Mouse (Mus musculus) testis, adult 2 months (tissue): ENCODE results near the gene Tex48. TPM values are rescaled to one million over a fixed set of nuclear protein-coding genes. Genes with fewer than 3 reads are reported as not detected.

Source experiments
- H3K27ac ChIP-seq: fragments of 200-500 bp; 2 replicates; pipeline ENCODE4 v1.5.1; 2012; ENCODE audit warnings: low read depth, low read length; ENCODE audit not compliant: control insufficient read depth, insufficient read depth
- H3K27me3 ChIP-seq: fragments of 200-500 bp; 2 replicates; pipeline ENCODE4 v1.6.1; 2012; ENCODE audit warnings: mild to moderate bottlenecking, low read length, moderate library complexity; ENCODE audit not compliant: control insufficient read depth, insufficient read depth
- H3K36me3 ChIP-seq: fragments of 200-500 bp; 2 replicates; pipeline ENCODE4 v1.6.1; 2012; ENCODE audit warnings: mild to moderate bottlenecking, low read length; ENCODE audit not compliant: control insufficient read depth, insufficient read depth
- H3K4me1 ChIP-seq: fragments of 200-500 bp; 2 replicates; pipeline ENCODE4 v1.6.1; 2012; ENCODE audit warnings: low read length; ENCODE audit not compliant: control insufficient read depth, insufficient read depth
- H3K4me3 ChIP-seq: fragments of 200-500 bp; 2 replicates; pipeline ENCODE4 v1.5.1; 2012; ENCODE audit warnings: low read depth, mild to moderate bottlenecking, low read length, moderate library complexity, mixed read lengths; ENCODE audit not compliant: control insufficient read depth
- CTCF ChIP-seq: fragments of 200-500 bp; IDR thresholded peaks from 2 replicates; pipeline ENCODE4 v1.5.1; 2012; ENCODE audit warnings: low read depth, mild to moderate bottlenecking, inconsistent platforms, low read length, moderate library complexity; ENCODE audit not compliant: control insufficient read depth, insufficient read depth, insufficient replicate concordance
- POLR2A ChIP-seq: fragments of 200-500 bp; IDR thresholded peaks from 2 replicates; pipeline ENCODE4 v1.6.1; 2012; ENCODE audit warnings: low read depth, mild to moderate bottlenecking, inconsistent platforms, low read length, moderate library complexity; ENCODE audit not compliant: control insufficient read depth
- polyA plus RNA-seq: library from polyadenylated mRNA; depleted of rRNA; stranded (reverse); fragments of >200 nt; gene quantifications from 2 replicates; pipeline ENCODE4 v1.2.3, GENCODE M21; 2012

The Tex48 gene
- polyA plus RNA-seq, 1 experiment: 562 TPM

DNA sequence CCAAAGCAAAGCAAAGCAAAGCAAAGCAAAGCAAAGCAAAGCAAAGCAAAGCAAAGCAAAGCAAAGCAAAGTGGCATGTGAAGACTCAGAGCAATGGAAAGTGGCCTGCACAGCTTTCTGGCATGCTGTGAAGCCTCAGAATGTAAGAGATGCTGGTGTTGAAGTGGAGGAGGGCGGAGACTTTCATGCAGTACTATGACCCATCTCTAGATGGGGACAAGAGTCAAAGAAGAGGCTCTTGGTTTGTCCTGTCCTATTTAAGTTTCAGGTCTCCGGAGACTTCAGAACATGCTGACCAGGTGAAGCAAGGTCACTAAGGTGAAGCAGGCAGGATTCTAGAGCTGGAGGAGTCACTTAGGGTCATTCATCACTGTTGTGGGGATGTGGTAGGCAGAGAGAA lies 367 bp downstream of the Tex48 start:
- H3K4me3 ChIP-seq: peak overlapping the region; percentile 92
- TF ChIP-seq CTCF (no peak), POLR2A (no peak)
- H3K36me3 ChIP-seq: no peaks in the 10 kb centered on the region
- no peaks in the 10 kb centered on the region for H3K4me1 ChIP-seq
- H3K27ac ChIP-seq: peak overlapping the region; percentile 67; the same call in 1 of the 2 replicates
- no peaks in the 10 kb centered on the region for H3K27me3 ChIP-seq

DNA sequence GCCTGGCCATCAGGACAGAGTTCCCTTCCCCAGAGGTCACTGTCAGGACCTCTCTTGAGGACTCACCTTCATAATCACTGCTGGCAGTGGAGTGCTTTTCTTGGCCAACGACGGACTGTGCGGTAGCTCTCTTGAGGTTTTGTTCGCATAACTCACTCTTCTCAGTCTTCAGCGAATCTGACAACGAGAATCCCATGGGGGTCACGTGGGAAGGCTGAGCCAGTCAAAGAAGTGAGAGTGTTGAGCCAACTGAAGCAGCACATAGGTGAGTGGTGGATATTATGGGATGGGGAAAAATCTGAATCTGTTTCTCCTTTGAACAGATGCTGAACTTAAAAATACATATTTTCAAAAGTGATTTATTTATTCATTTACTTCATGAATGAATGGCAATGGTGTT lies 13.8 kb downstream of the Tex48 start:
- Histone ChIP-seq H3K4me3 (no peak overlapping the region), H3K27ac (no peak overlapping the region), H3K4me1 (no peaks in the 10 kb centered on the region), H3K36me3 (no peaks in the 10 kb centered on the region), H3K27me3 (no peaks in the 10 kb centered on the region)
- no peak for TF ChIP-seq CTCF
- no peak for TF ChIP-seq POLR2A

DNA sequence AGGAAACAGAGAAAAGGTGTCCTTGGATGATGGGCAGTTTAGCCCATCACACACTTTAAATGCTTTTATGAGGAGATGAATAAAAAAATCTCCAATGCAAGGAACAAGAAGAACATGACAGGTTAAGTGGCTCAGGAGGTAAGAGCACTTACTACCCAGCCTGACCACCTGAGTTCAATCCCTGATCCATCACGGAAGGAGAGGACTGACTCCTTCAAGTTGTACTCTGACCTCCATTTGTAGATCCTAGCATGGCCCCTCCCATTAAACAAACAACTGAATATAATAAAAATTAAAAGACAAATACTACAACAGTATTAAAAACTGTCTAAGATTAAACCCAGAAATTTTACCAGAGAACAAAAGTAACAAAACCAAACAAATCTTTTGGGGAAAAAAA lies 16.3 kb downstream of the Tex48 start:
- TF ChIP-seq CTCF (no peak), POLR2A (no peak)
- Histone ChIP-seq H3K4me1 (no peaks in the 10 kb centered on the region), H3K36me3 (no peaks in the 10 kb centered on the region), H3K27me3 (no peaks in the 10 kb centered on the region), H3K4me3 (peak overlapping the region; percentile 75; the same call in 1 of the 2 replicates), H3K27ac (no peak overlapping the region)

DNA sequence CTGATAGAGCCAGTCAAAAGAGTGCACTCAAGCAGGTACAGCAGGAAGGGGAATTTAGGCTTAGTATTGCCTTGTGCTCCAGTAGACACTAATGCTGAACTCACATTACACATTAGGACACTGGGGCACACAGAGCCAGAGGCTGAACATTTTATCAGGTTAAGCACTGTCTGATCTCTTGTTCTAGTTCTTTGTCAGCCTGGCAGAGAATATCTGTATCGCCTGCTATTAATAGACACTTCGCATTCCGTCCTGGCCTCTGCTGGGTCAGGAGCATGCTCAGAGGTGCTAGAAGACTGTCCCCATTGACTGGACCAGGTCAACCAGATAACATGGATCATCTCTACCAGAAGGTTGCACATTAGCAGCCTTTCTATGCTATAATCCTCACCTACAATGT lies 16.7 kb downstream of the Tex48 start:
- Histone ChIP-seq H3K27me3 (no peaks in the 10 kb centered on the region), H3K4me3 (peak overlapping the region; percentile 75), H3K36me3 (no peaks in the 10 kb centered on the region), H3K4me1 (no peaks in the 10 kb centered on the region), H3K27ac (peak overlapping the region; percentile 62)
- TF ChIP-seq POLR2A (no peak), CTCF (no peak)

DNA sequence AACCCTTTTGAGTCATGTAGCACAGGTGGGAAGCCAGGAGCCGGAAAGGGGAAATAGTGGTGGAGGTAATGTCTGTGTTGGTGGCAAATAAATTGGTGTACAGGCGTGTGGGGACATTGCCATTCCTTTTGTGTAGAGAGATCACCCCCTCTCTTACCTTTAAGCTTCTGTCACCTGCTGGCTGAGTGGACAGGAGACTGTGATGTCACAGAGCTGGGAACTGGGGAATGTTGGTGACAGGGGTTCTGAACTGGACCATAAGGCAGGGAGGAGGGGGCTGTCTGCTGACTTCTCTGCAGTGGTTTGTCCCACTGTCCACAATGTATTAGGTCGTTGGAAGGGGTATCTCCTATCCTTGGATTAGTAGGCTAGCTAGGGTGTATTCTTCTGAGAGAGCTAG lies 17.3 kb downstream of the Tex48 start, which contains the start of gene Gm11213:
Gene Gm11213 (minus strand): TSS at position 317 of the 400 bp plus-strand sequence.
- TF ChIP-seq POLR2A (peak; percentile 64; the same call in 1 of the 2 replicates), CTCF (no peak)
- peak within 1 kb of the TSS; percentile 69 for H3K27ac ChIP-seq
- peak within 1 kb of the TSS; percentile 75 for H3K4me3 ChIP-seq
- no peaks in the 10 kb centered on the region for H3K36me3 ChIP-seq
- H3K4me1 ChIP-seq: no peaks in the 10 kb centered on the region
- no peaks in the 10 kb centered on the region for H3K27me3 ChIP-seq

DNA sequence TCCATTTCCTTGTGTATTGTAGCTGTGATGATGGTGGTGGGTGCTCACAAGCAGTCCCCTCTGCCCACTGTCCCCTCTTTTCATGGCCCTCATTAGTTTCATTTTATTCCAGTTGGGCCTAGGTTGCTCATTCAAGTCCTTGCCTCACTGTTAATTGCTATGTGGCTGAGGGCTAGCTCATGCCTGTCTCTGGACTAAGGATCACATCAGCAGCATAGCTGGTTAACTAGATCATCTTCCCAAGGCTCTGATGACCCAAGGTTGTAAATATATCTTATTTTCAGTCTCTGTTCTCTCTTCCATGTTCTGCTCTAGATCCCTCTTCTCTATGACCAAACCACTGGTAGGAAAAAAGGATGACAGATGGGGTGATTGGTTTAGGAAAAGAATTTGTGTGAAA lies 21.0 kb downstream of the Tex48 start:
- Histone ChIP-seq H3K4me1 (no peaks in the 10 kb centered on the region), H3K27ac (peak overlapping the region; percentile 42; the same call in 1 of the 2 replicates), H3K4me3 (peak overlapping the region; percentile 70), H3K27me3 (no peaks in the 10 kb centered on the region), H3K36me3 (no peaks in the 10 kb centered on the region)
- no peak for TF ChIP-seq POLR2A
- TF ChIP-seq CTCF: no peak

DNA sequence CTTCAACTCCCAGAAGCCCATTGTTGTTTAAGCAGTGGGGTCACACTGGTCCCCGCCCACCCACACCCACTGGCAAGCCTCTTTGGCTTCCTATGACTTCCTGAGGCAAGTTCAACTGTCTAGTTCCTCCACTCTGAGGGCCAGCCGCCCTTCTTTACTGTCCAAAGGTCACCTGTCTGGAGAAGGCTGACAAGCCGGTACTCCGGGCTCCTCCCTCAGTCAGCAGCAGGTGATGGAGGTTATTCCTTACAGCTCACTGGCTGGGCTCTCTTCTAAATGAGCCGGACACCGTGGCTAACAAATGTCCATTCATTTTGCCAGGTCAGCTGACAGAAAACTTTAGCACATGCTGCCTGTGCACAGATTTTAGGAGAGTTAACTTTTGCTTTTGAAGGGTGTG lies 21.4 kb downstream of the Tex48 start:
- H3K27me3 ChIP-seq: no peaks in the 10 kb centered on the region
- peak overlapping the region; percentile 70 for H3K4me3 ChIP-seq
- no peak for TF ChIP-seq CTCF
- peak; percentile 25; the same call in 1 of the 2 replicates for TF ChIP-seq POLR2A

More for the DNA sequence above, 21.4 kb downstream of the Tex48 start:
- Histone ChIP-seq H3K4me1 (no peaks in the 10 kb centered on the region), H3K27ac (peak overlapping the region; percentile 42; the same call in 1 of the 2 replicates), H3K36me3 (no peaks in the 10 kb centered on the region)
